Mouse (Mus musculus): ENCODE data around the gene BC016579. TPM values are rescaled to one million over a fixed set of nuclear protein-coding genes. Genes with fewer than 3 reads are reported as not detected.
A peak's percentile ranks its signal among the peaks of the same experiment; 100 is the strongest.

BC016579 gene
- total and polyA plus RNA-seq, 2 experiments from 2014 or later = not detected

GRCm38 (mm10) chr16:45654465-45654864 lies 597 bp upstream of the BC016579 start:
- peak overlapping the region; percentile 53 for H3K4me2 ChIP-seq (ENCODE audit: low read depth, low read length, poor library complexity, severe bottlenecking)
- peaks cover 5% of the 10 kb centered on the region; the same call in 1 of the 2 replicates for H3K27me3 ChIP-seq (ENCODE audit: insufficient read depth, low read length)
- 66% methylated on average over 9 of the region's 9 CpGs for WGBS
- no peak overlapping the region for H3K9ac ChIP-seq (replicated peaks; ENCODE audit: low read length, poor library complexity, severe bottlenecking)
- DNase-seq (ENCODE audit: low spot score) (no peak), ATAC-seq (ENCODE audit: low FRiP score) (no peak)
- no peak for TF ChIP-seq CTCF (IDR thresholded peaks at IDR 0.05)
- no peaks in the 10 kb centered on the region for H3K36me3 ChIP-seq (ENCODE audit: insufficient read depth, low read length)
- no peaks in the 10 kb centered on the region for H3K4me1 ChIP-seq (ENCODE audit: insufficient read depth, low read length)
- H3K4me3 ChIP-seq (ENCODE audit: low read depth, low read length) = no peak overlapping the region
- H3K27ac ChIP-seq (ENCODE audit: low read depth, low read length) = no peak overlapping the region
- H3K9me3 ChIP-seq (ENCODE audit: low read length) = no peaks in the 10 kb centered on the region

GRCm38 (mm10) chr16:45653009-45653933 lies 597 bp downstream of the BC016579 start:
- peaks cover 5% of the 10 kb centered on the region; the same call in 1 of the 2 replicates for H3K27me3 ChIP-seq (ENCODE audit: insufficient read depth, low read length)
- no peaks in the 10 kb centered on the region for H3K9me3 ChIP-seq (ENCODE audit: low read length)
- no peaks in the 10 kb centered on the region for H3K4me1 ChIP-seq (ENCODE audit: insufficient read depth, low read length)
- DNase-seq (ENCODE audit: low spot score) (no peak), ATAC-seq (ENCODE audit: low FRiP score) (no peak)
- WGBS = 19% methylated on average over 17 of the region's 17 CpGs
- H3K4me3 ChIP-seq (ENCODE audit: low read depth, low read length) = peak overlapping the region; percentile 33
- peak; percentile 16; the same call in 1 of the 2 replicates for TF ChIP-seq CTCF (IDR thresholded peaks at IDR 0.05)
- H3K36me3 ChIP-seq (ENCODE audit: insufficient read depth, low read length) = no peaks in the 10 kb centered on the region
- H3K9ac ChIP-seq (replicated peaks; ENCODE audit: low read length, poor library complexity, severe bottlenecking) = no peak overlapping the region
- H3K27ac ChIP-seq (ENCODE audit: low read depth, low read length) = no peak overlapping the region
- H3K4me2 ChIP-seq (ENCODE audit: low read depth, low read length, poor library complexity, severe bottlenecking) = peak overlapping the region; percentile 53

- no peak for ATAC-seq (ENCODE audit: low FRiP score)
- WGBS = 78% methylated on average over 2 of the region's 2 CpGs
- no peak for DNase-seq (ENCODE audit: low spot score)
Measured at GRCm38 (mm10) chr16:45651497-45651896, 2.4 kb downstream of the BC016579 start.

GRCm38 (mm10) chr16:45644380-45644779 lies 9.5 kb downstream of the BC016579 start:
- Histone ChIP-seq H3K9me3 (ENCODE audit: low read length) (no peaks in the 10 kb centered on the region), H3K4me3 (ENCODE audit: low read depth, low read length) (no peak overlapping the region), H3K27ac (ENCODE audit: low read depth, low read length) (no peak overlapping the region), H3K4me2 (ENCODE audit: low read depth, low read length, poor library complexity, severe bottlenecking) (no peak overlapping the region), H3K9ac (replicated peaks; ENCODE audit: low read length, poor library complexity, severe bottlenecking) (no peak overlapping the region), H3K36me3 (ENCODE audit: insufficient read depth, low read length) (no peaks in the 10 kb centered on the region), H3K4me1 (ENCODE audit: insufficient read depth, low read length) (no peaks in the 10 kb centered on the region), H3K27me3 (ENCODE audit: insufficient read depth, low read length) (no peaks in the 10 kb centered on the region)
- no peak for DNase-seq (ENCODE audit: low spot score)
- ATAC-seq (ENCODE audit: low FRiP score) = no peak
- WGBS = 73% methylated on average over 6 of the region's 6 CpGs
- no peak for TF ChIP-seq CTCF (IDR thresholded peaks at IDR 0.05)

More at GRCm38 (mm10) chr16:45651497-45651896, 2.4 kb downstream of the BC016579 start:
- no peaks in the 10 kb centered on the region for H3K4me1 ChIP-seq (ENCODE audit: insufficient read depth, low read length)
- no peaks in the 10 kb centered on the region for H3K9me3 ChIP-seq (ENCODE audit: low read length)
- TF ChIP-seq CTCF (IDR thresholded peaks at IDR 0.05) = no peak
- H3K4me2 ChIP-seq (ENCODE audit: low read depth, low read length, poor library complexity, severe bottlenecking) = no peak overlapping the region
- H3K27me3 ChIP-seq (ENCODE audit: insufficient read depth, low read length) = peaks cover 5% of the 10 kb centered on the region; the same call in 1 of the 2 replicates
- H3K9ac ChIP-seq (replicated peaks; ENCODE audit: low read length, poor library complexity, severe bottlenecking) = no peak overlapping the region
- H3K27ac ChIP-seq (ENCODE audit: low read depth, low read length) = no peak overlapping the region
- no peaks in the 10 kb centered on the region for H3K36me3 ChIP-seq (ENCODE audit: insufficient read depth, low read length)
- no peak overlapping the region for H3K4me3 ChIP-seq (ENCODE audit: low read depth, low read length)

- Histone ChIP-seq H3K4me3 (ENCODE audit: low read depth, low read length) (no peak overlapping the region), H3K27me3 (ENCODE audit: insufficient read depth, low read length) (no peaks in the 10 kb centered on the region), H3K4me1 (ENCODE audit: insufficient read depth, low read length) (no peaks in the 10 kb centered on the region), H3K9me3 (ENCODE audit: low read length) (no peaks in the 10 kb centered on the region), H3K9ac (replicated peaks; ENCODE audit: low read length, poor library complexity, severe bottlenecking) (no peak overlapping the region), H3K4me2 (ENCODE audit: low read depth, low read length, poor library complexity, severe bottlenecking) (no peak overlapping the region), H3K36me3 (ENCODE audit: insufficient read depth, low read length) (no peaks in the 10 kb centered on the region), H3K27ac (ENCODE audit: low read depth, low read length) (no peak overlapping the region)
- 92% methylated on average over 3 of the region's 3 CpGs for WGBS
- TF ChIP-seq CTCF (IDR thresholded peaks at IDR 0.05) = no peak
- no peak for DNase-seq (ENCODE audit: low spot score)
- ATAC-seq (ENCODE audit: low FRiP score) = no peak
Measured at GRCm38 (mm10) chr16:45643944-45644343, 9.9 kb downstream of the BC016579 start.

GRCm38 (mm10) chr16:45641301-45641700 lies 12.6 kb downstream of the BC016579 start:
- Histone ChIP-seq H3K27me3 (ENCODE audit: insufficient read depth, low read length) (no peaks in the 10 kb centered on the region), H3K9me3 (ENCODE audit: low read length) (no peaks in the 10 kb centered on the region), H3K27ac (ENCODE audit: low read depth, low read length) (no peak overlapping the region), H3K4me2 (ENCODE audit: low read depth, low read length, poor library complexity, severe bottlenecking) (no peak overlapping the region), H3K4me1 (ENCODE audit: insufficient read depth, low read length) (no peaks in the 10 kb centered on the region), H3K4me3 (ENCODE audit: low read depth, low read length) (no peak overlapping the region), H3K9ac (replicated peaks; ENCODE audit: low read length, poor library complexity, severe bottlenecking) (no peak overlapping the region), H3K36me3 (ENCODE audit: insufficient read depth, low read length) (no peaks in the 10 kb centered on the region)
- ATAC-seq (ENCODE audit: low FRiP score) (no peak), DNase-seq (ENCODE audit: low spot score) (no peak)
- WGBS = 76% methylated on average over 3 of the region's 3 CpGs
- no peak for TF ChIP-seq CTCF (IDR thresholded peaks at IDR 0.05)
